Mouse (Mus musculus) MEL (cell line): ENCODE measurements at regions not wholly inside any gene's neighbourhood (a gene's known extent, or its start where the extent isn't known, plus 50 kb on each side); places are given as distances from the start of the nearest gene placed in this dataset.

Source experiments
- CTCF ChIP-seq, 3 experiments: IDR thresholded peaks in 2 of 3; conservative IDR thresholded peaks in 1 of 3; 2 replicates each; pipeline ENCODE4 v1.5.1; 2011 to 2012; ENCODE audit warnings: low read length in 3 of 3, low read depth in 2 of 3, mild to moderate bottlenecking in 2 of 3, improper control_type of control experiment in 1 of 3, inconsistent platforms in 1 of 3, mixed read lengths in 1 of 3, moderate library complexity in 1 of 3; ENCODE audit not compliant: control insufficient read depth in 1 of 3, insufficient read depth in 1 of 3, poor library complexity in 1 of 3, severe bottlenecking in 1 of 3
- JUND ChIP-seq: IDR thresholded peaks from 2 replicates; pipeline ENCODE4 v1.6.1; 2011; ENCODE audit warnings: low read depth, mild to moderate bottlenecking, improper control_type of control experiment, low read length
- MAX ChIP-seq: IDR thresholded peaks from 2 replicates; pipeline ENCODE4 v1.6.1; 2011; ENCODE audit warnings: low read length, improper control_type of control experiment
- POLR2A ChIP-seq, 2 experiments: IDR thresholded peaks; 2 replicates each; pipeline ENCODE4 v1.6.1; 2011 to 2012; ENCODE audit warnings: low read length in 2 of 2, mild to moderate bottlenecking in 2 of 2, control low read depth in 1 of 2, improper control_type of control experiment in 1 of 2, low read depth in 1 of 2, moderate library complexity in 1 of 2; ENCODE audit not compliant: control insufficient read depth in 1 of 2, insufficient read depth in 1 of 2, poor library complexity in 1 of 2
- UBTF ChIP-seq: IDR thresholded peaks from 2 replicates; pipeline ENCODE4 v1.6.1; 2012; ENCODE audit warnings: low read depth, mild to moderate bottlenecking, inconsistent platforms, low read length, improper control_type of control experiment, moderate library complexity, borderline replicate concordance; ENCODE audit not compliant: insufficient read depth

- no peak for TF ChIP-seq POLR2A (IDR thresholded peaks at IDR 0.05; ENCODE audit: control insufficient read depth in 1 of 2, insufficient read depth in 1 of 2, low read depth in 1 of 2, low read length in 2 of 2, poor library complexity in 1 of 2)
- no peak for TF ChIP-seq CTCF (IDR thresholded peaks at IDR 0.05 in 2 of 3, conservative IDR thresholded peaks at IDR 0.05 in 1 of 3; ENCODE audit: control insufficient read depth in 1 of 3, insufficient read depth in 1 of 3, low read depth in 2 of 3, low read length in 3 of 3, poor library complexity in 1 of 3, severe bottlenecking in 1 of 3)
- TF ChIP-seq UBTF, result no peak
- no peak for TF ChIP-seq MAX
- TF ChIP-seq JUND, result no peak
Observed at GRCm38 (mm10) chr3:115820139-115820481, 67.5 kb upstream of the Dph5 start.
